Mouse (Mus musculus) gastrocnemius, postnatal 25 days (tissue): ENCODE results near the gene Gm7361. TPM values are rescaled to one million over a fixed set of nuclear protein-coding genes. Genes with fewer than 3 reads are reported as not detected.
"Not testable (repeated sequence)": the region's sequence is repeated elsewhere in the genome, so short reads cannot be mapped to it uniquely, and the experiment has no call there.

ENCODE experiments used
- DNase-seq: peaks from one replicate; pipeline ENCODE4 v3.0.0; 2022
- long read RNA-seq, 2 experiments: library from polyadenylated mRNA; stranded (forward); transcript quantifications; one replicate each; pipeline ENCODE4 v2.0.0; 2021
- total RNA-seq, 2 experiments: library from RNA; stranded (reverse); gene quantifications; 1 replicate in 1 of 2; 2 replicates in 1 of 2; pipeline ENCODE4 v1.2.3; 2021

The Gm7361 gene
- total RNA-seq: not detected
- long read RNA-seq, experiment 1: 0 reads
- long read RNA-seq, experiment 2: 0 reads

GRCm38 (mm10) chr5:26257391-26257790, at the start of gene Gm7361:
Gm7361 (plus strand) TSS chr5:26257691.
- not testable (repeated sequence) for DNase-seq

DNA sequence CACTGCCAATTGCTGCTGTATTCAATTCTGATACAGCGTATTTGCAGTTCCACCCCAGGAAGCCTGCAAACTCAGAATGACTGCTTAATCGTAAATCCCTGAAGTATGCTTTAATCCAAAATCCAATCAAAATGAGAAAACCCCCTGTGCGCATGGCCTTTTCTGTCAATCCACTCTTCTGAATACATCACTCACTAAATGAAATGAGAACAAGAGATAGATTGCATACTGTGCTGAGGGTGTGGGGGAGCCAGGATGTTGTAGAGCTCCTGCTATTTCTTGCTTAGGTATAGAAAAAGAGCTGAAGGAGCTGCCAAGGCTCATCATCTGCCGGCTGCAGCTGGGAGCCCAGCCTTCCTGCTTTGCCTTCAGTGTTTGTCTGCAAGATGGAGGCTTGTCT, 46.5 kb upstream of the Gm7361 start:
- DNase-seq: no peak

- DNase-seq: no peak
These were observed 35.4 kb upstream of the Gm7361 start for GRCm38 (mm10) chr5:26222076-26222475.

DNA sequence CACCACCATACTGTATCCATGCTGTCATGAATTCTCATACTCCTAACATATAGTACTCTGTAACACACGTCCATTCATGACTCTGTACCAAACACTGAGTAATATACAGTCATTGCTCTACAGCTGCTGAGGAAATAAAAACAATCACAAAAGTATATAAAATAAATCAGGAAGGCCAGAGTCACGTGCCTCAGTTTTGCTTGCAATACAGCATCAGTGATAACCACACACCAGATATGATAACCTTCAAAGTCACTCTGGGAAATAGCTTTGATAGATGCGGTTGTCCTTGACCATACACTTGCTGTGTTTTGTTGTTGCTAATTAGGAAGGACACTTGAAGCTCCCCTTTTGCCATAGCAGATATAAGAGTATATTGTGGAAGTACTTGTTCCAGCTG, 9.2 kb downstream of the Gm7361 start:
- not testable (repeated sequence) for DNase-seq

DNA sequence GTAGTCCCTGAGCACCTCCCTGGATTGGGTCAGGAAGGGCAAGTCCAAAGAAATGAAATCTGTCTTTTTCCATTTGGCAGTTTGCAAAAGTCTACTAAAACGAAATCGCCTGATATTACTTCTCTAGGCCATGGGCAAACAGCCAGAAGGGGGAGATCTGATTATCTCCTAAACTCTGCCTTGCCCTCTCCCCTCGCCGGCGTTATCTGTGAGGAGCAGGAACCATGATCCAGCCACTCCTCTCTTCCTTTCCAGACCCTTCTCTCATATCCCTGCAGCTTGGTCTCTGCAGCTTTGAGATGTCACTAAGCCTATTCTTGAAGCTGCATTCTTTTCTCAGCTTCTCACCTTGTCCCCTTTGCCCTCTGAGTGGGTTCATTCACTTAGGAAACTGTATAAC, 22.9 kb downstream of the Gm7361 start:
- no peak for DNase-seq

- no peak for DNase-seq
These were observed 24.2 kb downstream of the Gm7361 start for GRCm38 (mm10) chr5:26281717-26282116.

- DNase-seq: no peak
These were observed 24.8 kb downstream of the Gm7361 start for GRCm38 (mm10) chr5:26282282-26282681.

DNA sequence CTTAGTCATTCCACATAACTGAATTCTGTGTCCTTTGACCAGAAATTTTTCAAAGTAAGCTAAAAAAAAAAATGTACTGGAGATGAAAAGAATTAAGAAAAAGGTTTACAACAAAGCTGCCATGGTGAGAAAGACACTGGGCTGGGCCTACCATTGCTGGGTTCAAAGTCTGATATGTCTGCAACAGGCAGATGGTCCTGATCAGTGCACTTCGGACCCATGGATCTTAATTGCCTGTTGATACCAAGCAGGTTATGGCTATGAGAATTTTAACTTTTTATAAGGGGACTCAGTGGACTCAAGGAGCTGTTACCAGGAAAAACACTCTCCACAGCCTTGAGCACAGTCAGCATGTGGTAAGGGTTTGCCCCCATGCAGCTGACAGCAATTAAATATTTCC, 25.9 kb downstream of the Gm7361 start:
- DNase-seq: no peak

DNA sequence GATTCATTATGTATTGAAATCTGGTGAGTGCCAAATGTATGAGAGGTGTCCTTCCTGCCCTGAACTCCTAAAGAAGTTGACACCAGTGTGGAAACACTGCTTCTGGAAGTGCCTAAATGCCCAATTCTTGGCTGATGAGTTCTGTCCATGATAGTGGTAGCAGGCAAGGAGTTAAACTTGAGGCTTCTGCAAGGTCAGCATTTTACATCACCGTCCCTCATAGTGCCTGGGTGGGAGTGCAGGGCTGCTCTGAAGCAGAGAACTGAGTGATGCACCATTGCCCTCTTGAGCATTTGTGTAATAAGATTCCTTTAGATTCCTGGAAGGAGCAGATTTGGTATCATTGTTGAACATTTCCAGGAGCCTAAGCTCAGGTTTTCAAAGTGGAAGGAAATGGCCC, 34.1 kb downstream of the Gm7361 start:
- DNase-seq: no peak

- no peak for DNase-seq
These were observed 35.8 kb downstream of the Gm7361 start for GRCm38 (mm10) chr5:26293258-26293657.

Other genes starting within 250 kb of the Gm7361 start
- not detected for gene Gm5862, start 234.8 kb upstream of the Gm7361 start, total RNA-seq
- not detected for gene Speer4a, start 218.1 kb upstream of the Gm7361 start, total RNA-seq
- not detected for gene Gm7347, start 199.1 kb upstream of the Gm7361 start, total RNA-seq
- not detected for gene Gm10471, start 168.4 kb upstream of the Gm7361 start, total RNA-seq
- gene 5031410I06Rik, start 152.3 kb upstream of the Gm7361 start, total RNA-seq: not detected
- gene Gm10220, start 136.3 kb upstream of the Gm7361 start, total RNA-seq: not detected